Mouse (Mus musculus): ENCODE data around the gene Akt1.
A peak's percentile ranks its signal among the peaks of the same experiment; 100 is the strongest.

Akt1 gene

GRCm38 (mm10) chr12:112683351-112683750 lies 8.7 kb upstream of the Akt1 start:
- no peak for DNase-seq

- peak; percentile 48 for DNase-seq
Measured at GRCm38 (mm10) chr12:112679027-112679996, 4.6 kb upstream of the Akt1 start.

GRCm38 (mm10) chr12:112678555-112679026 lies 3.9 kb upstream of the Akt1 start, which contains the start of gene Zbtb42:
TSS of gene Zbtb42 (plus strand) at chr12:112678828.
- peak; percentile 74 for DNase-seq

GRCm38 (mm10) chr12:112677943-112678554 lies 3.4 kb upstream of the Akt1 start:
- DNase-seq, result no peak

- DNase-seq, result no peak
Measured at GRCm38 (mm10) chr12:112677076-112677475, 2.4 kb upstream of the Akt1 start.

- DNase-seq, result peak; percentile 88
Measured at GRCm38 (mm10) chr12:112675245-112676035, 756 bp upstream of the Akt1 start.

GRCm38 (mm10) chr12:112673576-112674091 lies 1.1 kb downstream of the Akt1 start:
- peak; percentile 52 for DNase-seq

- DNase-seq, result no peak
Measured at GRCm38 (mm10) chr12:112672744-112673575, 1.7 kb downstream of the Akt1 start.

GRCm38 (mm10) chr12:112671891-112672290 lies 2.8 kb downstream of the Akt1 start:
- DNase-seq, result no peak

GRCm38 (mm10) chr12:112670718-112671393 lies 3.8 kb downstream of the Akt1 start:
- DNase-seq, result peak; percentile 33

GRCm38 (mm10) chr12:112667619-112668297 lies 6.9 kb downstream of the Akt1 start:
- no peak for DNase-seq

GRCm38 (mm10) chr12:112665881-112666544 lies 8.7 kb downstream of the Akt1 start:
- no peak for DNase-seq

GRCm38 (mm10) chr12:112665445-112665844 lies 9.2 kb downstream of the Akt1 start:
- DNase-seq, result peak; percentile 63

- no peak for DNase-seq
Measured at GRCm38 (mm10) chr12:112664656-112665055, 10.0 kb downstream of the Akt1 start.

- DNase-seq, result no peak
Measured at GRCm38 (mm10) chr12:112664124-112664523, 10.6 kb downstream of the Akt1 start.

GRCm38 (mm10) chr12:112663716-112664115 lies 11.0 kb downstream of the Akt1 start:
- no peak for DNase-seq

- DNase-seq, result no peak
Measured at GRCm38 (mm10) chr12:112663303-112663702, 11.4 kb downstream of the Akt1 start.

- DNase-seq, result no peak
Measured at GRCm38 (mm10) chr12:112661851-112662250, 12.8 kb downstream of the Akt1 start.

GRCm38 (mm10) chr12:112661327-112661605 lies 13.4 kb downstream of the Akt1 start:
- DNase-seq, result no peak
